Mouse (Mus musculus): ENCODE measurements around the gene Rabgef1. TPM values are rescaled to one million over a fixed set of nuclear protein-coding genes. Genes with fewer than 3 reads are reported as not detected.

Gene Rabgef1
- total RNA-seq, 1 experiment: 17.0 TPM

- H3K9ac ChIP-seq (ENCODE audit: insufficient read depth, low read depth, low read length, poor library complexity, severe bottlenecking): peak overlapping the region; percentile 93
- DNase-seq (ENCODE audit: low read depth, low spot score): peak; percentile 96
- no peaks in the 10 kb centered on the region for H3K9me3 ChIP-seq (ENCODE audit: control insufficient read depth, insufficient read depth, low read depth, low read length)
- peaks cover 0 to 3% of the 10 kb centered on the region in 2 experiments; a peak in 1 of 4 replicates for H3K4me1 ChIP-seq (ENCODE audit: control insufficient read depth in 2 of 2, insufficient read depth in 2 of 2, low read length in 2 of 2, poor library complexity in 1 of 2)
- TF ChIP-seq HCFC1 (IDR thresholded peaks at IDR 0.05; ENCODE audit: borderline replicate concordance, insufficient read depth, low read length) (0 out of 2 replicates have a peak, but pooled peaks have one; percentile 23), MAFK (IDR thresholded peaks at IDR 0.05; ENCODE audit: insufficient read depth, low read depth, low read length) (no peak), ZNF384 (IDR thresholded peaks at IDR 0.05; ENCODE audit: low read depth, low read length) (peak; percentile 100), ZC3H11A (IDR thresholded peaks at IDR 0.05; ENCODE audit: borderline replicate concordance, low read depth, low read length) (no peak), CHD2 (IDR thresholded peaks at IDR 0.05; ENCODE audit: low read depth, low read length) (no peak; the same call in 1 of the 2 replicates)
- peak overlapping the region; percentile 89 to 99 for H3K4me3 ChIP-seq (ENCODE audit: insufficient read depth in 1 of 2, low read depth in 1 of 2, low read length in 2 of 2, poor library complexity in 1 of 2, severe bottlenecking in 1 of 2)
- H3K36me3 ChIP-seq (ENCODE audit: control insufficient read depth, insufficient read depth, low read length, poor library complexity, severe bottlenecking): peaks cover 27% of the 10 kb centered on the region
- H3K27ac ChIP-seq (ENCODE audit: insufficient read depth, low read depth, low read length, poor library complexity, severe bottlenecking): peak overlapping the region; percentile 59
- in situ Hi-C loops (cut with MboI; ENCODE audit: low sequenced_read_pairs in 2 of 2, unreplicated experiment in 2 of 2): no loop called here
Measured at GRCm38 (mm10) chr5:130256678-130257271, 85.2 kb downstream of the Rabgef1 start.

GRCm38 (mm10) chr5:130257303-130257702 lies 85.7 kb downstream of the Rabgef1 start:
- Histone ChIP-seq H3K27ac (ENCODE audit: insufficient read depth, low read depth, low read length, poor library complexity, severe bottlenecking) (peak overlapping the region; percentile 59), H3K4me1 (ENCODE audit: control insufficient read depth in 2 of 2, insufficient read depth in 2 of 2, low read length in 2 of 2, poor library complexity in 1 of 2) (peaks cover 0 to 3% of the 10 kb centered on the region in 2 experiments; a peak in 1 of 4 replicates), H3K4me3 (ENCODE audit: insufficient read depth in 1 of 2, low read depth in 1 of 2, low read length in 2 of 2, poor library complexity in 1 of 2, severe bottlenecking in 1 of 2) (peak overlapping the region; percentile 89 to 99), H3K9ac (ENCODE audit: insufficient read depth, low read depth, low read length, poor library complexity, severe bottlenecking) (peak overlapping the region; percentile 93), H3K9me3 (ENCODE audit: control insufficient read depth, insufficient read depth, low read depth, low read length) (no peaks in the 10 kb centered on the region), H3K36me3 (ENCODE audit: control insufficient read depth, insufficient read depth, low read length, poor library complexity, severe bottlenecking) (peaks cover 22% of the 10 kb centered on the region)
- in situ Hi-C loops (cut with MboI; ENCODE audit: low sequenced_read_pairs in 2 of 2, unreplicated experiment in 2 of 2): no loop called here
- DNase-seq (ENCODE audit: low read depth, low spot score): no peak
- TF ChIP-seq MAFK (IDR thresholded peaks at IDR 0.05; ENCODE audit: insufficient read depth, low read depth, low read length): no peak
- no peak for TF ChIP-seq ZNF384 (IDR thresholded peaks at IDR 0.05; ENCODE audit: low read depth, low read length)
- TF ChIP-seq HCFC1 (IDR thresholded peaks at IDR 0.05; ENCODE audit: borderline replicate concordance, insufficient read depth, low read length): no peak
- TF ChIP-seq CHD2 (IDR thresholded peaks at IDR 0.05; ENCODE audit: low read depth, low read length): no peak
- no peak for TF ChIP-seq ZC3H11A (IDR thresholded peaks at IDR 0.05; ENCODE audit: borderline replicate concordance, low read depth, low read length)

GRCm38 (mm10) chr5:130263454-130263853 lies 91.9 kb downstream of the Rabgef1 start:
- no peak overlapping the region for H3K4me3 ChIP-seq (ENCODE audit: insufficient read depth in 1 of 2, low read depth in 1 of 2, low read length in 2 of 2, poor library complexity in 1 of 2, severe bottlenecking in 1 of 2)
- no peak for DNase-seq (ENCODE audit: low read depth, low spot score)
- H3K9ac ChIP-seq (ENCODE audit: insufficient read depth, low read depth, low read length, poor library complexity, severe bottlenecking): no peak overlapping the region
- H3K9me3 ChIP-seq (ENCODE audit: control insufficient read depth, insufficient read depth, low read depth, low read length): no peaks in the 10 kb centered on the region
- TF ChIP-seq ZC3H11A (IDR thresholded peaks at IDR 0.05; ENCODE audit: borderline replicate concordance, low read depth, low read length) (no peak), ZNF384 (IDR thresholded peaks at IDR 0.05; ENCODE audit: low read depth, low read length) (peak; percentile 34; the same call in 1 of the 2 replicates)
- no peaks in the 10 kb centered on the region for H3K4me1 ChIP-seq (ENCODE audit: control insufficient read depth in 2 of 2, insufficient read depth in 2 of 2, low read length in 2 of 2, poor library complexity in 1 of 2)
- no peak overlapping the region for H3K27ac ChIP-seq (ENCODE audit: insufficient read depth, low read depth, low read length, poor library complexity, severe bottlenecking)
- in situ Hi-C loops (cut with MboI; ENCODE audit: low sequenced_read_pairs in 2 of 2, unreplicated experiment in 2 of 2): no loop called here
- peaks cover 32% of the 10 kb centered on the region for H3K36me3 ChIP-seq (ENCODE audit: control insufficient read depth, insufficient read depth, low read length, poor library complexity, severe bottlenecking)

Other genes starting within 250 kb of the Rabgef1 start
- gene Vkorc1l1, start 229.8 kb upstream of the Rabgef1 start, total RNA-seq (2012; rRNA removed): 48.1 and 58.9 TPM in 2 replicates
- 29.0 and 53.5 TPM in 2 replicates for gene Gusb, start 168.7 kb upstream of the Rabgef1 start, total RNA-seq (2012; rRNA removed)
- 27.2 and 31.8 TPM in 2 replicates for gene Asl, start 142.6 kb upstream of the Rabgef1 start, total RNA-seq (2012; rRNA removed)
- 21.1 and 30.8 TPM in 2 replicates for gene Crcp, start 142.5 kb upstream of the Rabgef1 start, total RNA-seq (2012; rRNA removed)
- gene Tpst1, start 98.5 kb upstream of the Rabgef1 start, total RNA-seq (2012; rRNA removed): 51.4 and 59.9 TPM in 2 replicates
- gene Kctd7, start 26.9 kb upstream of the Rabgef1 start, total RNA-seq (2012; rRNA removed): 1.0 and 1.2 TPM in 2 replicates
- gene Tmem248, start 45.3 kb downstream of the Rabgef1 start, total RNA-seq (2012; rRNA removed): 83.1 and 92.9 TPM in 2 replicates
- gene Sbds, start 83.7 kb downstream of the Rabgef1 start, total RNA-seq (2012; rRNA removed): 50.6 and 61.0 TPM in 2 replicates
- gene Tyw1, start 83.8 kb downstream of the Rabgef1 start, total RNA-seq (2012; rRNA removed): 87.9 and 135 TPM in 2 replicates
- not detected in 2 replicates for gene Caln1, start 197.7 kb downstream of the Rabgef1 start, total RNA-seq (2012; rRNA removed)
- not detected in 2 replicates for gene A330070K13Rik, start 212.8 kb downstream of the Rabgef1 start, total RNA-seq (2012; rRNA removed)